8 mouse cellular contexts compared by ENCODE assay signal in the genomic region with DNA sequence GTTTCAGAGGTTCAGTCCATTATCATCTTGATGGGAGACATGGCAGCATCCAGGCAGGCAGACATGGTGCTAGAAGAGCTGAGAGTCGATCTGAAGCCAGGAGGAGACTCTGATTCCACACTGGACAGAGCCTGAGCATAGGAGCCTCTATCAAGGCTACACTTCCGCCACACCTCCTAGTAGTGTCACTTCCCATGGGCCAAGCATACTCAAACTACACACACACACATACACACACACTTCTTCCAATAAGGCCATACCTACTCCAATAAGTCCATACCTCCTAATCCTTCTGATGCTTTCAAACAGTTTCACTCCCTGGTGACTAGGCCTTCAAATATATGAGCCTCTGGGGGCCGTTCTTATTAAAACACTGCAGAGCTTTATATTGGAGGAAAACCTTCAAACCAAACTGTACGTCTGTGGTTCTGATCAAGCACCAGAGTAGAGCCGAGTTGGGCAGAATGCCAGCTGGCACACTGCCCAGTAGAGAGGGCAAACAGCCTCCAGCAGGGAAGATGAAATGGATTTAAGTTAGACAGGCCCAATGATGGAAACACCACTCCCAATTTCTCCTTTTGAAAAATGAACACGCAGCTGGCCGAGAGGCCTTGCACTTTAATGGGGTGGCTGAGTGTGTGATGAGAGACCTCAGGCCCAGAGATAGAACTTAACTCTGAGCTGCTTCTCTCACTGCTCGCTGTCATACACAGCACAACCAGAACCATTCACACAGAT. TPM values are rescaled to one million over a fixed set of nuclear protein-coding genes. Genes with fewer than 3 reads are reported as not detected.
DNase-seq lines count a peak whose midpoint lies in the region; ATAC-seq and TF ChIP-seq lines count a peak whose summit lies in the region.

No protein-coding gene starts in this region.

- peak; percentile 58 for ATAC-seq in intestine, postnatal 0 days
- ATAC-seq in midbrain, postnatal 0 days (ENCODE audit: low FRiP score): no peak; the same call in 1 of the 2 replicates
- ATAC-seq in CD4-positive, CD25-positive, alpha-beta regulatory T cell, adult 4 months: no peak

- peak; percentile 92 for DNase-seq in MN1 (ENCODE audit: low spot score)
- peak; percentile 74 for DNase-seq in adrenal gland, adult 8-10 months
- DNase-seq in gastrocnemius, postnatal 14 days: peak; percentile 23
- DNase-seq in left cerebral cortex, adult 8-10 months (ENCODE audit: low spot score in 2 of 2): peak; percentile 20 to 23
- DNase-seq in midbrain, postnatal 0 days (ENCODE audit: low spot score): peak; percentile 84
- DNase-seq in urinary bladder, postnatal 4 days (ENCODE audit: low spot score in 2 of 2): peak; percentile 52 to 84

- no peak overlapping the region for H3K27ac ChIP-seq in intestine, postnatal 0 days (ENCODE audit: low read depth, low read length)
- H3K27ac ChIP-seq in midbrain, postnatal 0 days (ENCODE audit: low read depth, low read length): no peak overlapping the region

- no peaks in the 10 kb centered on the region for H3K9me3 ChIP-seq in intestine, postnatal 0 days (ENCODE audit: control insufficient read depth)
- no peaks in the 10 kb centered on the region for H3K9me3 ChIP-seq in midbrain, postnatal 0 days (ENCODE audit: low read length)

- H3K4me1 ChIP-seq in intestine, postnatal 0 days (replicated peaks; ENCODE audit: control insufficient read depth, insufficient read depth, low read length): no peaks in the 10 kb centered on the region
- peaks cover 6% of the 10 kb centered on the region; the same call in 1 of the 2 replicates for H3K4me1 ChIP-seq in midbrain, postnatal 0 days (ENCODE audit: insufficient read depth, low read length)

- WGBS in intestine, postnatal 0 days: 43% methylated on average over 8 of the region's 8 CpGs
- 50% methylated on average over 8 of the region's 8 CpGs for WGBS in midbrain, postnatal 0 days

- intact Hi-C loops in gastrocnemius, postnatal 14 days (cut with DNase I; ENCODE audit: low total_unique reads): no loop called here

- TF ChIP-seq CTCF in intestine, postnatal 0 days (IDR thresholded peaks at IDR 0.05; ENCODE audit: low read depth): no peak
- no peak for TF ChIP-seq CTCF in midbrain, postnatal 0 days (IDR thresholded peaks at IDR 0.05)

- no peaks in the 10 kb centered on the region for H3K36me3 ChIP-seq in intestine, postnatal 0 days (ENCODE audit: control insufficient read depth, insufficient read depth)
- H3K36me3 ChIP-seq in midbrain, postnatal 0 days (ENCODE audit: insufficient read depth, low read length): no peaks in the 10 kb centered on the region

- H3K9ac ChIP-seq in intestine, postnatal 0 days (ENCODE audit: low read depth, low read length): no peak overlapping the region
- H3K9ac ChIP-seq in midbrain, postnatal 0 days (replicated peaks; ENCODE audit: low read length, poor library complexity, severe bottlenecking): no peak overlapping the region

- H3K4me2 ChIP-seq in intestine, postnatal 0 days (replicated peaks; ENCODE audit: low read depth): no peak overlapping the region
- H3K4me2 ChIP-seq in midbrain, postnatal 0 days (ENCODE audit: low read depth, low read length, poor library complexity, severe bottlenecking): no peak overlapping the region

- H3K27me3 ChIP-seq in intestine, postnatal 0 days (replicated peaks; ENCODE audit: control insufficient read depth, insufficient read depth, low read length): no peaks in the 10 kb centered on the region
- H3K27me3 ChIP-seq in midbrain, postnatal 0 days (ENCODE audit: insufficient read depth, low read length): no peaks in the 10 kb centered on the region

- no peak overlapping the region for H3K4me3 ChIP-seq in intestine, postnatal 0 days (ENCODE audit: low read depth, low read length)
- H3K4me3 ChIP-seq in midbrain, postnatal 0 days (ENCODE audit: low read depth, low read length): no peak overlapping the region

RNA-seq across cellular contexts. Expression of gene Iyd, which starts 32.4 kb away (rescaled TPM):
- total RNA-seq in adrenal gland, adult 8-10 months (2022): under 1 TPM in 3 of 4 experiments, not detected in 1; 0.28 to 0.42 (median 0.35) TPM
- total RNA-seq in gastrocnemius, postnatal 14 days (2021): not detected
- polyA plus RNA-seq in intestine, postnatal 0 days (2015; fragmentation: Nextera tagmentation; extraction: Ambion mirVana): 4.1 and 5.1 TPM in 2 replicates
- total RNA-seq in left cerebral cortex, adult 8-10 months (2022): under 1 TPM in 1 of 4 experiments, not detected in 3; 0.48 TPM
- 0.16 and 0.85 TPM in 2 replicates for total RNA-seq in midbrain, postnatal 0 days (2014; rRNA removed)
- polyA plus RNA-seq in midbrain, postnatal 0 days (2015; fragmentation: Nextera tagmentation; extraction: Ambion mirVana): 0.74 and 0.79 TPM in 2 replicates
- polyA plus RNA-seq in CD4-positive, CD25-positive, alpha-beta regulatory T cell, adult 4 months (2017; shearing (Covaris generic)): not detected

Comparison
In these comparisons a context has a peak if more than half of its experiments do, and no peak if none do; other contexts are left out.
1. DNase-seq: peak in every context shown above with its lines; median percentile 92 in MN1; 84 in midbrain, postnatal 0 days; 74 in adrenal gland, adult 8-10 months; 68 in urinary bladder, postnatal 4 days; 23 in gastrocnemius, postnatal 14 days; 22 in left cerebral cortex, adult 8-10 months.